Mouse (Mus musculus) embryonic fibroblast, embryonic 13.5 days (primary cell): ENCODE measurements around the gene Col4a4.

ENCODE experiments used
- CTCF ChIP-seq: IDR thresholded peaks from 2 replicates; pipeline ENCODE4 v1.5.1; 2011; ENCODE audit warnings: mild to moderate bottlenecking, control low read depth, low read length, moderate library complexity, borderline replicate concordance; ENCODE audit not compliant: insufficient read depth
- POLR2A ChIP-seq: IDR thresholded peaks from 2 replicates; pipeline ENCODE4 v1.6.1; 2011; ENCODE audit warnings: low read depth, mild to moderate bottlenecking, control low read depth, low read length, moderate library complexity

GRCm38 (mm10) chr1:82625474-82625873 is 38.8 kb upstream of the Col4a4 start:
- TF ChIP-seq CTCF (no peak), POLR2A (no peak)
